Mouse (Mus musculus): ENCODE results near the gene Mrgprd. TPM values are rescaled to one million over a fixed set of nuclear protein-coding genes. Genes with fewer than 3 reads are reported as not detected.

Mrgprd gene
- total RNA-seq, 2 experiments from 2014 or later, result not detected

- 0 out of 2 replicates have a peak, but pooled peaks have one; percentile 16 for ATAC-seq (ENCODE audit: poor library complexity, severe bottlenecking)
These were observed 11.9 kb upstream of the Mrgprd start for GRCm38 (mm10) chr7:145302488-145303285.

- ATAC-seq (ENCODE audit: poor library complexity, severe bottlenecking), result no peak
These were observed 10.5 kb upstream of the Mrgprd start for GRCm38 (mm10) chr7:145304153-145304552.

GRCm38 (mm10) chr7:145307636-145308035 lies 7.0 kb upstream of the Mrgprd start:
- no peak for ATAC-seq (ENCODE audit: poor library complexity, severe bottlenecking)

DNA sequence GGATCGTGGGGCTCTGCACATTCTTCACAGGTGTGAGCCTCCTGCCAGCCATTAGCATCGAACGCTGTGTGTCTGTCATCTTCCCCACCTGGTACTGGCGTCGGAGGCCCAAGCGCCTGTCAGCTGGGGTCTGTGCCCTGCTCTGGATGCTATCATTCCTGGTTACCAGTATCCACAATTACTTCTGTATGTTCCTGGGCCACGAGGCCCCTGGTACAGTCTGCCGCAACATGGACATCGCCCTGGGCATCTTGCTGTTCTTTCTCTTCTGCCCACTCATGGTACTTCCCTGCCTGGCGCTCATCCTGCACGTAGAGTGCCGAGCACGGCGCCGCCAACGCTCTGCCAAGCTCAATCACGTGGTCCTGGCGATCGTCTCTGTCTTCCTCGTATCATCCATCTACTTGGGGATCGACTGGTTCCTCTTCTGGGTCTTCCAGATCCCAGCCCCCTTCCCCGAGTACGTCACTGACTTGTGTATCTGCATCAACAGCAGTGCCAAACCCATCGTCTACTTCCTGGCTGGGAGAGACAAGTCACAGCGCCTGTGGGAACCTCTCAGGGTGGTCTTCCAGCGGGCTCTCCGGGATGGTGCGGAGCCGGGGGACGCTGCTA lies 6.5 kb upstream of the Mrgprd start:
- no peak for ATAC-seq (ENCODE audit: poor library complexity, severe bottlenecking)

GRCm38 (mm10) chr7:145308866-145309265 lies 5.8 kb upstream of the Mrgprd start:
- ATAC-seq (ENCODE audit: poor library complexity, severe bottlenecking), result no peak

GRCm38 (mm10) chr7:145309877-145310276 lies 4.8 kb upstream of the Mrgprd start:
- ATAC-seq (ENCODE audit: poor library complexity, severe bottlenecking), result no peak

DNA sequence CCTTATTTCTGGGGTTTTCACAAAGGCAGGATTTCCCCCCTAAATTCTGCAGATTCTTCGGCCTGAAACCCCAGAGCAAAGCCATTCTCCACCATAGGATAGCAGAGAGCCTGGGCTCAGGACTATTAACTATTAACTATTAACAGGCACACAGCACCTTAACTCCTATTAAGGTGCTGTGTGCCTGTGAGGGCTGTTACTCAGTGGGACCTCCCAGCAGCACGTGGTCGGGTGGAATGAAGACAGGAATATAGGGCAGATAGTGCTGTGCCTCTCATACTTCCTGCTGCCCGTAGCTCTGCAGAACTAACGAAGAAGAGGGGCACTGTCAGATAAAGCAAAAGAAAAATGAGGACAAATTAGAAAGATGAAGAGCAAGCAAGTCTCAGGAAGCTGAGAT lies 4.1 kb upstream of the Mrgprd start:
- ATAC-seq (ENCODE audit: poor library complexity, severe bottlenecking), result no peak

GRCm38 (mm10) chr7:145312137-145312536 lies 2.5 kb upstream of the Mrgprd start:
- no peak for ATAC-seq (ENCODE audit: poor library complexity, severe bottlenecking)

GRCm38 (mm10) chr7:145317522-145317921 lies 2.9 kb downstream of the Mrgprd start:
- ATAC-seq (ENCODE audit: poor library complexity, severe bottlenecking), result no peak

- no peak for ATAC-seq (ENCODE audit: poor library complexity, severe bottlenecking)
These were observed 4.8 kb downstream of the Mrgprd start for GRCm38 (mm10) chr7:145319481-145319880.

DNA sequence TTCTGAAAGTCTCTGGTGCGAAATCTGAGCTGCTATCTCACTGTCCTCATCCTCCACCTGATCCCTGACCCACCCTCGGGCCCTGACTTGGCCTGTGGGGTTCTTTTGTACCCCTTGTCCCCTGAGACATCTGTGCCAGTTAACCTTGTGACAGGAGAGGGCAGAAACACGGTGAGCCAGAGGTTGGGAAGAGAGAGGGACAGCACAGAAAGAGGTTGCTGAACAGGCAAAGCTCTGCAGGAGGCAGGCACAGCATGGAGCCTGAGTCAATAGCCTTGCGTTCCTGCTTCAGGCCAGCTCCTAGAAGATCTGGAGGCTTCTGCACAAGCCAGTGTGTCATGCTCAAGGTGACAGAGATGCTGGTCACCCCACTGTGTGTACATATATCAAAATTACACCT lies 9.0 kb downstream of the Mrgprd start:
- no peak for ATAC-seq (ENCODE audit: poor library complexity, severe bottlenecking)

DNA sequence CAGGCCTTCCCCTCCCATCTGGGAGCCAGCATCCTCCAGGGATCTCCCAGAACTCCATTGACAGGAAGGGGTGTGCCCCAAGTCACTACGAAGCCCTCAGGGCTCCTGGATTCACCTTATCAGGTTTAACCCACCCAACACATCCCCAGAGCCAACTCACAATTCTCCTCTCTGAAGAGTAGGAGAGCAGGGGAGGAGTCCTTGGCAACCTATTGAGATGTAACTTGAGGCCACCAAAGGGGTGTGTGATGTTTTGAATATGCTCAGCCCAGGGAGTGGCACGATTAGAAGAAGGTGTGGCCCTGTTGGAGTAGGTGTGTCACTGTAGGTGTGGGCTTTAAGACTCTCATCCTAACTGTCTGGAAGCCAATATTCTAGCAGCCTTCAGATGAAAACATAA lies 11.1 kb downstream of the Mrgprd start:
- no peak for ATAC-seq (ENCODE audit: poor library complexity, severe bottlenecking)

DNA sequence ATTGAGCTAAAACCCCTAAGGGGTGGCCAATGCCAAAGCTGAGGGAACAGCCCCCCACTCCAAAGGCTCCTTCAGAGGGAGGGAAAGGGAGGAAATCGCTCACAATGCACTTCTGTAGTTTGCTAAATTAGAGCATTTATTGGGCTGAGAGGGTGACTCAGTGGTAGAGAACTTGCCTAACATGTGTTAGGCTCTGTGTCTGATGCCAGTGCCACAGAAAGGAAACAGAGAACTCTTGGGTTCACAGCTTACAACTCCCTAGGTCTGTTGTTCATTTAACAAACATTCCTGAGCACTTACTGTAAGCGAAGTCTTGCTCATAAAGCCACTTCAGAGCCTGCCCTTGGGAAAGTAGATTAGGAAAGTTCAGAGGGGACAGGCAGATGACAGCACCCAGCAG lies 15.3 kb downstream of the Mrgprd start:
- ATAC-seq (ENCODE audit: poor library complexity, severe bottlenecking), result no peak

- no peak for ATAC-seq (ENCODE audit: poor library complexity, severe bottlenecking)
These were observed 16.0 kb downstream of the Mrgprd start for GRCm38 (mm10) chr7:145330641-145331040.

DNA sequence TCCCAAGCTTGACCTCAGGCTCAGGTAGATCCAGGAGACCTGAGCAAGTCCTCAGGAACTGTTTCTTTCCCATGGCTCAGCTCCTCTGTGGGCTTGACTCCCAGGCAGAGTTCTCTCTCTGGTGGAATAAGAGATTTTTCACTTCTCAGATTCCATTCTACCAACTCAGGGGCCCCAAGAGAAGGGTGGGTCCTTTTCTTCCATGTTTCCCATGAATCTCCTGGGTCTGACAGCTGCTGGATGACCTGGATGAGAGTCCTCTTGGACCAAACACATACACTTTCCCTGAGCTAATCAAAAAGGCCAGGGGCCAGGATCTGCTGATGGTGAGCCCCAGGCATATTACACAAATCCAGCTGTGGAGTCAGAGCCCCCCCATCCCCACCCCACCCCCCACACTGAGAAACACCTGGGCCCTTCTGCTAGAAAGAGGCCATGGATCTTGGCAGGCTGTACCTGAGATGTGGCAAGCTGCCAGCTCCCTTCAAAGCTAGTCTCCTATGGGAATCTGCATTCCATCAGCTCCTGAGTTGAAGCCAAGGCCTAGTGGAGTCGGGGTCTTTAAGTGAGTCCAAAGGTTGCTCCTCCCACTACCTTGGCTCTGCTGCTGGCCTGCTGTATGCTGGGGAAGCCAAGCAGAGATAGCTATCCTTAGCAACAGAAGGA lies 17.9 kb downstream of the Mrgprd start:
- ATAC-seq (ENCODE audit: poor library complexity, severe bottlenecking), result no peak

DNA sequence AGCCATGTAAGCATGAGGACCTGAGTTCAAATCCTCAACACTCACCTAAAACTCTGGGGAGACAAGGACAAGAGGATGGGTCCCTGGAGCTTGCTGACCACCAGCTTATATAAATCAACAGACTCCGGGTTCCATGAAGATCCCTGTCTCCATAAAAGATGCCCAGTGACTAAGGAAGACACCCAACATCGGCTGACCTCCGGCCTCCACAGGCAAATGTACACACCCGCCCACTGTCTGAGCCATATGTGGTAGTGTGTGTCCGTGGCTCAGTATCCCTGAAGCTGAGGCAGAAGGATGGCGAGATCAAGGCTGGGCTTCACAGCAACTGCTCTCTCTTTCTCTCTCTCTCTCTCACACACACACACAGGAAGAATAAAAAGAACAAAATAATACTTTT lies 19.3 kb downstream of the Mrgprd start:
- ATAC-seq (ENCODE audit: poor library complexity, severe bottlenecking), result no peak

- no peak for ATAC-seq (ENCODE audit: poor library complexity, severe bottlenecking)
These were observed 19.9 kb downstream of the Mrgprd start for GRCm38 (mm10) chr7:145334428-145335027.

GRCm38 (mm10) chr7:145335199-145335598 lies 20.6 kb downstream of the Mrgprd start:
- ATAC-seq (ENCODE audit: poor library complexity, severe bottlenecking), result no peak

DNA sequence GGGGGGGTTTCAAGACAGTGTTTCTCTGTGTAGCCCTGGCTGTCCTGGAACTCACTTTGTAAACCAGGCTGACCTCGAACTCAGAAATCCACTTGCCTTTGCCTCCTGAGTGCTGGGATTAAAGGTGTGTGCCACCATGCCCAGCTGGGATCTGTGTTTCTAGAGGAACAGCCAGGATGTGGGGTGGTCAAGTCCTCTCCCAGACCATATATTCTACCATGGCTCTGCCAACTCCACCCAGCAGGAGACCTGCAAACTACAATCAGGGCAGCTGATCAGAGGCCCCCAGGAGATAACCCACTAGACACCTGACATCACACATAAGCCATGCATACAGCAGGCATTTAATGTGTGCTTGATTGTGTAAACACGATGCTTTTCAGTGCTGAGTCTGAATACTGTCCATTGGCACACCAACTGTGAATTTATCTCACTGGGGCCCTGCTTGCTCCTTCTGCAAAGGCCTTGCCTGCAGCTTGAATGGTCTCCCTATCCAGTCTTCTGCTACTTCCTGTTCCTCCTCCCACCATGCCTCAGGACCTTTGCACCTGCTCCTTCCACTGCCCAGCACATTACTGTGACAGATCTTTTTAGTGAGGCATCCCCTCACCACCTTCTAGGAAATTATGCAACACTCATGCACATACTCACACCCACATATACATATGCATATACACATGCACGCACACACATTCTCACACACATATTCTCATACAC lies 21.1 kb downstream of the Mrgprd start:
- ATAC-seq (ENCODE audit: poor library complexity, severe bottlenecking), result no peak

GRCm38 (mm10) chr7:145337889-145338288 lies 23.3 kb downstream of the Mrgprd start:
- no peak for ATAC-seq (ENCODE audit: poor library complexity, severe bottlenecking)
